Mouse (Mus musculus): ENCODE data around the gene Dpm1.
A peak's percentile ranks its signal among the peaks of the same experiment; 100 is the strongest.

The Dpm1 gene

GRCm38 (mm10) chr2:168166750-168167460 lies 63.5 kb downstream of the Dpm1 start:
- no peak for DNase-seq (ENCODE audit: low spot score in 2 of 2)

DNA sequence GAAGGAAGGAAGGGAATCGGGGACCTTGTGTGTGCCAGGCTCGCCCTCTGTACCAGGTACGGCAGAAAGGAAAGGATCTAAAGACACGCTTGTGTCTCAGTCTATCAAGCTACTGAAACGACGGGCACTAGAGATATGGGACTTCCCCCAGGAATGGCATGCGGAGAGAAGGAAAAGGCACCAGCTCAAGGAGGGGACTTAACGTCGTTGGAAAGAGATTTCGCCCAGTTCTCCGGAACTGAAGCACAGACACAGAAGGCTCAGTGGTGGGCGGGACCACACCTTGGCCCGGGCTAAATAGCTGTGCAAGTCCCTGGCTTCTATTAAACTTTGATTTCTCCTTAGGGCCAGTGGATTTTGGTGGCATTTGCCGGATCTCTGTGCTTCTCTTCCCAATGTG lies 68.4 kb downstream of the Dpm1 start:
- DNase-seq (ENCODE audit: low spot score in 2 of 2) = peak in 1 of 2 experiments; percentile 38

- DNase-seq (ENCODE audit: low spot score in 2 of 2) = no peak
Measured at GRCm38 (mm10) chr2:168161514-168161971, 68.8 kb downstream of the Dpm1 start.

- DNase-seq (ENCODE audit: low spot score in 2 of 2) = no peak
Measured at GRCm38 (mm10) chr2:168160370-168160930, 69.9 kb downstream of the Dpm1 start.

Data from urinary bladder, adult 18-20 months (tissue).